ENCODE assay signal across 8 mouse cellular contexts in genomic region chr1:105662820-105663170, GRCm38 (mm10). TPM values are rescaled to one million over a fixed set of nuclear protein-coding genes. Genes with fewer than 3 reads are reported as not detected.
DNase-seq lines count a peak whose midpoint lies in the region; ATAC-seq and TF ChIP-seq lines count a peak whose summit lies in the region.

No protein-coding gene starts in this region.

- no peaks in the 10 kb centered on the region for H3K9me3 ChIP-seq in hindbrain, embryonic 12.5 days (replicated peaks)
- no peaks in the 10 kb centered on the region for H3K9me3 ChIP-seq in midbrain, embryonic 13.5 days

- no peak for TF ChIP-seq CTCF in kidney, adult 2 months (conservative IDR thresholded peaks at IDR 0.05; ENCODE audit: insufficient read depth, insufficient read length, low read depth, low read length)
- TF ChIP-seq CTCF in Patski (IDR thresholded peaks at IDR 0.05), result no peak

- in situ Hi-C loops in Patski (cut with MboI; ENCODE audit: low pct_unique_long_range_greater_than_20kb), result loop anchor here (5.0 to 10.0 kb wide), 2 partner anchors 352 to 735 kb away; no protein-coding TSS in a partner anchor

- peaks cover 2% of the 10 kb centered on the region; the same call in 1 of the 2 replicates for H3K4me1 ChIP-seq in kidney, adult 2 months (ENCODE audit: control insufficient read depth, insufficient read depth, low read length)
- H3K4me1 ChIP-seq in hindbrain, embryonic 12.5 days, result peaks cover 26% of the 10 kb centered on the region
- H3K4me1 ChIP-seq in midbrain, embryonic 13.5 days (replicated peaks), result peaks cover 37% of the 10 kb centered on the region

- H3K4me3 ChIP-seq in kidney, adult 2 months (ENCODE audit: insufficient read depth, low read depth, low read length), result peak overlapping the region; percentile 87
- H3K4me3 ChIP-seq in hindbrain, embryonic 12.5 days, result peak overlapping the region; percentile 96
- H3K4me3 ChIP-seq in midbrain, embryonic 13.5 days (replicated peaks), result peak overlapping the region; percentile 99

- DNase-seq in kidney, adult 2 months, result no peak
- DNase-seq in kidney, postnatal 4 days, result no peak
- DNase-seq in Patski (ENCODE audit: low read depth, low spot score), result no peak
- no peak for DNase-seq in urinary bladder, postnatal 4 days (ENCODE audit: low spot score in 2 of 2)
- no peak for DNase-seq in layer of hippocampus, postnatal 36 days
- DNase-seq in spleen, adult 18-20 months, result no peak

- POLR2A ChIA-PET in Patski (lab: Charles Lee), result no interaction called here

- WGBS in kidney, adult 2 months, result 5% methylated on average over 6 of the region's 6 CpGs
- WGBS in hindbrain, embryonic 12.5 days, result 11% methylated on average over 6 of the region's 6 CpGs
- WGBS in midbrain, embryonic 13.5 days, result 8% methylated on average over 6 of the region's 6 CpGs

- TF ChIP-seq POLR2A in kidney, adult 2 months (IDR thresholded peaks at IDR 0.05; ENCODE audit: low read depth, low read length), result no peak

- H3K27me3 ChIP-seq in kidney, adult 2 months (replicated peaks; ENCODE audit: control insufficient read depth, insufficient read depth, low read length), result no peaks in the 10 kb centered on the region
- no peaks in the 10 kb centered on the region for H3K27me3 ChIP-seq in Patski
- no peaks in the 10 kb centered on the region for H3K27me3 ChIP-seq in hindbrain, embryonic 12.5 days
- no peaks in the 10 kb centered on the region for H3K27me3 ChIP-seq in midbrain, embryonic 13.5 days

- H3K27ac ChIP-seq in kidney, adult 2 months (ENCODE audit: insufficient read depth, low read depth, low read length), result no peak overlapping the region
- peak overlapping the region; percentile 74; the same call in 1 of the 2 replicates for H3K27ac ChIP-seq in hindbrain, embryonic 12.5 days
- no peak overlapping the region; the same call in 1 of the 2 replicates for H3K27ac ChIP-seq in midbrain, embryonic 13.5 days

- peak; percentile 5 for ATAC-seq in Patski
- ATAC-seq in hindbrain, embryonic 12.5 days (ENCODE audit: low FRiP score), result no peak
- ATAC-seq in midbrain, embryonic 13.5 days, result no peak

- CTCF ChIA-PET in Patski (lab: Charles Lee), result interaction anchor here (1.1 kb wide), 1 partner anchor 18 kb away, joined by 5 read pairs; no protein-coding TSS in a partner anchor

- H3K9ac ChIP-seq in hindbrain, embryonic 12.5 days, result peak overlapping the region; percentile 74
- H3K9ac ChIP-seq in midbrain, embryonic 13.5 days (replicated peaks), result peak overlapping the region; percentile 78

- H3K4me2 ChIP-seq in hindbrain, embryonic 12.5 days (replicated peaks), result peak overlapping the region; percentile 71
- H3K4me2 ChIP-seq in midbrain, embryonic 13.5 days (replicated peaks), result peak overlapping the region; percentile 76

- no peaks in the 10 kb centered on the region for H3K36me3 ChIP-seq in kidney, adult 2 months (ENCODE audit: control insufficient read depth, insufficient read depth, low read length)
- H3K36me3 ChIP-seq in hindbrain, embryonic 12.5 days, result no peaks in the 10 kb centered on the region
- no peaks in the 10 kb centered on the region for H3K36me3 ChIP-seq in midbrain, embryonic 13.5 days

RNA-seq across cellular contexts. Expression of gene Pign, which starts 0.7 kb away (rescaled TPM):
- polyA plus RNA-seq in kidney, adult 2 months (2012; rRNA removed), result 18.6 and 23.3 TPM in 2 replicates
- 48.5 TPM for polyA plus RNA-seq in Patski (2021)
- 16.9 and 18.7 TPM in 2 replicates for polyA plus RNA-seq in hindbrain, embryonic 12.5 days (2016; fragmentation: Nextera tagmentation; extraction: Ambion mirVana)
- 12.1 and 13.1 TPM in 2 replicates for polyA plus RNA-seq in midbrain, embryonic 13.5 days (2015; fragmentation: Nextera tagmentation; extraction: Ambion mirVana)
- total RNA-seq in layer of hippocampus, postnatal 36 days (2021), result 10 to 100 TPM; 17.9 to 21.9 TPM

RNA-seq across cellular contexts. Expression of gene Relch, which starts 0.9 kb away (rescaled TPM):
- polyA plus RNA-seq in kidney, adult 2 months (2012; rRNA removed), result 14.3 and 15.5 TPM in 2 replicates
- polyA plus RNA-seq in Patski (2021), result 29.2 TPM
- polyA plus RNA-seq in hindbrain, embryonic 12.5 days (2016; fragmentation: Nextera tagmentation; extraction: Ambion mirVana), result 45.4 and 52.7 TPM in 2 replicates
- 40.8 and 42.8 TPM in 2 replicates for polyA plus RNA-seq in midbrain, embryonic 13.5 days (2015; fragmentation: Nextera tagmentation; extraction: Ambion mirVana)
- total RNA-seq in layer of hippocampus, postnatal 36 days (2021), result 100 to 1,000 TPM; 102 to 115 TPM
